Comparison of ENCODE assay signal across 21 mouse cellular contexts in genomic region chr2:104497231-104497630, GRCm38 (mm10). TPM values are rescaled to one million over a fixed set of nuclear protein-coding genes. Genes with fewer than 3 reads are reported as not detected.
DNase-seq lines count a peak whose midpoint lies in the region; ATAC-seq and TF ChIP-seq lines count a peak whose summit lies in the region.
"Had no signal": no experiment of that assay in that cellular context is flagged by ENCODE, and none has a peak within 500 bp of the region (broad histone marks: within the 10 kb centered on the region; RNA-seq: fewer than 3 reads in every experiment).

No protein-coding gene starts in this region.

- intact Hi-C loops in left cerebral cortex, adult 2 months (cut with DNase I): loop anchor here (2.0 to 10.0 kb wide), 2 partner anchors 64 to 162 kb away; no protein-coding TSS in a partner anchor

- H3K36me3 ChIP-seq in stomach, embryonic 14.5 days (ENCODE audit: control insufficient read depth, insufficient read depth, low read length): no peaks in the 10 kb centered on the region
- no peaks in the 10 kb centered on the region for H3K36me3 ChIP-seq in stomach, embryonic 16.5 days (ENCODE audit: control insufficient read depth, insufficient read depth, low read length)
- H3K36me3 ChIP-seq in kidney, embryonic 16.5 days (ENCODE audit: insufficient read depth, low read length): no peaks in the 10 kb centered on the region
- H3K36me3 ChIP-seq: forebrain, embryonic 10.5 days; hindbrain, embryonic 10.5 days; hindbrain, embryonic 13.5 days had no signal

- H3K9ac ChIP-seq in stomach, embryonic 14.5 days (replicated peaks; ENCODE audit: low read depth, low read length): no peak overlapping the region
- H3K9ac ChIP-seq in stomach, embryonic 16.5 days (ENCODE audit: low read length): no peak overlapping the region
- H3K9ac ChIP-seq in kidney, embryonic 16.5 days (replicated peaks; ENCODE audit: low read length): no peak overlapping the region
- H3K9ac ChIP-seq: forebrain, embryonic 13.5 days; hindbrain, embryonic 13.5 days had no signal

- peak overlapping the region; percentile 87 for H3K27ac ChIP-seq in left cerebral cortex, adult 2 months
- peak overlapping the region; percentile 80; the same call in 1 of the 2 replicates for H3K27ac ChIP-seq in stomach, embryonic 14.5 days (ENCODE audit: low read length)
- H3K27ac ChIP-seq in stomach, embryonic 16.5 days (ENCODE audit: low read length): peak overlapping the region; percentile 80
- H3K27ac ChIP-seq in kidney, embryonic 16.5 days (ENCODE audit: low read length): no peak overlapping the region
- H3K27ac ChIP-seq: forebrain, embryonic 10.5 days; forebrain, embryonic 13.5 days; hindbrain, embryonic 10.5 days; hindbrain, embryonic 13.5 days had no signal

- no peak for TF ChIP-seq CTCF in left cerebral cortex, adult 2 months (IDR thresholded peaks at IDR 0.05)

- 0 out of 2 replicates have a peak, but pooled peaks have one; percentile 0 for ATAC-seq in frontal cortex, adult (ENCODE audit: low TSS enrichment)
- no peak for ATAC-seq in stomach, embryonic 14.5 days (ENCODE audit: insufficient number of reproducible peaks, insufficient read depth, low FRiP score, low read depth)
- no peak for ATAC-seq in stomach, embryonic 16.5 days (ENCODE audit: insufficient read depth, low FRiP score)
- ATAC-seq in kidney, embryonic 16.5 days (ENCODE audit: low FRiP score, low TSS enrichment): no peak
- ATAC-seq: CD4-positive, CD25-positive, alpha-beta regulatory T cell, adult 4 months; forebrain, embryonic 13.5 days; forebrain, embryonic 16.5 days; hindbrain, embryonic 16.5 days had no signal

- peaks cover 21% of the 10 kb centered on the region for H3K4me1 ChIP-seq in stomach, embryonic 14.5 days (ENCODE audit: control insufficient read depth, insufficient read depth, low read length)
- peaks cover 17% of the 10 kb centered on the region for H3K4me1 ChIP-seq in stomach, embryonic 16.5 days (ENCODE audit: control insufficient read depth, insufficient read depth, low read length)
- peaks cover 5% of the 10 kb centered on the region; the same call in 1 of the 2 replicates for H3K4me1 ChIP-seq in kidney, embryonic 16.5 days (ENCODE audit: insufficient read depth, low read length)

- H3K4me3 ChIP-seq in left cerebral cortex, adult 2 months: no peak overlapping the region
- no peak overlapping the region for H3K4me3 ChIP-seq in stomach, embryonic 14.5 days (ENCODE audit: low read depth, low read length)
- no peak overlapping the region for H3K4me3 ChIP-seq in stomach, embryonic 16.5 days (replicated peaks; ENCODE audit: low read length)
- no peak overlapping the region for H3K4me3 ChIP-seq in kidney, embryonic 16.5 days (ENCODE audit: low read length)
- H3K4me3 ChIP-seq: forebrain, embryonic 10.5 days; forebrain, embryonic 13.5 days; hindbrain, embryonic 10.5 days; hindbrain, embryonic 13.5 days had no signal

- WGBS in stomach, embryonic 14.5 days: 72% methylated on average over 2 of the region's 2 CpGs
- WGBS in stomach, embryonic 16.5 days: 70% methylated on average over 2 of the region's 2 CpGs
- WGBS in kidney, embryonic 16.5 days: 86% methylated on average over 2 of the region's 2 CpGs

- DNase-seq in frontal cortex, postnatal 25 days (ENCODE audit: low spot score in 2 of 2): no peak
- no peak for DNase-seq in left cerebral cortex, adult 2 months (ENCODE audit: extremely low spot score in 1 of 2, low spot score in 2 of 2)
- DNase-seq in left cerebral cortex, adult 18-20 months (ENCODE audit: low spot score in 2 of 2): no peak
- no peak for DNase-seq in urinary bladder, postnatal 25 days (ENCODE audit: low spot score)
- DNase-seq: cerebellum, adult 11-12 months; cerebellum, adult 8-10 months; cerebellum, postnatal 10 days; cerebellum, postnatal 36 days; gastrocnemius, postnatal 25 days; heart, postnatal 36 days had no signal

- no peaks in the 10 kb centered on the region for H3K27me3 ChIP-seq in stomach, embryonic 14.5 days (ENCODE audit: control insufficient read depth, insufficient read depth, low read length)
- H3K27me3 ChIP-seq in stomach, embryonic 16.5 days (ENCODE audit: control insufficient read depth, insufficient read depth, low read length): no peaks in the 10 kb centered on the region
- H3K27me3 ChIP-seq in kidney, embryonic 16.5 days (ENCODE audit: insufficient read depth, low read length): no peaks in the 10 kb centered on the region

- no peaks in the 10 kb centered on the region for H3K9me3 ChIP-seq in stomach, embryonic 14.5 days (ENCODE audit: control insufficient read depth, low read depth, low read length)
- H3K9me3 ChIP-seq in stomach, embryonic 16.5 days (replicated peaks; ENCODE audit: control insufficient read depth, low read length): no peaks in the 10 kb centered on the region
- H3K9me3 ChIP-seq in kidney, embryonic 16.5 days (ENCODE audit: low read length): no peaks in the 10 kb centered on the region
- H3K9me3 ChIP-seq: forebrain, embryonic 10.5 days; forebrain, embryonic 13.5 days; hindbrain, embryonic 10.5 days; hindbrain, embryonic 13.5 days had no signal

- no peak overlapping the region for H3K4me2 ChIP-seq in stomach, embryonic 14.5 days (replicated peaks; ENCODE audit: low read depth, low read length)
- no peak overlapping the region for H3K4me2 ChIP-seq in stomach, embryonic 16.5 days (ENCODE audit: low read depth, low read length)
- no peak overlapping the region for H3K4me2 ChIP-seq in kidney, embryonic 16.5 days (replicated peaks; ENCODE audit: low read depth, low read length)
- H3K4me2 ChIP-seq: forebrain, embryonic 13.5 days; hindbrain, embryonic 13.5 days had no signal

RNA-seq across cellular contexts. Expression of gene Hipk3, which starts 3.0 kb away (rescaled TPM):
- 100 to 1,000 TPM in 1 of 2 experiments, 10 to 100 TPM in 1; 95.6 to 101 TPM for total RNA-seq in left cerebral cortex, adult 2 months (2021)
- total RNA-seq in left cerebral cortex, adult 18-20 months (2021): 100 to 1,000 TPM; 103 to 108 TPM
- polyA plus RNA-seq in stomach, embryonic 14.5 days (2014; fragmentation: Nextera tagmentation; extraction: Ambion mirVana): 23.9 and 26.7 TPM in 2 replicates
- polyA plus RNA-seq in stomach, embryonic 16.5 days (2015; fragmentation: Nextera tagmentation; extraction: Ambion mirVana): 12.8 and 14.3 TPM in 2 replicates
- 11.4 and 12.1 TPM in 2 replicates for polyA plus RNA-seq in kidney, embryonic 16.5 days (2015; fragmentation: Nextera tagmentation; extraction: Ambion mirVana)
